Mouse (Mus musculus) cerebellum, adult 2 months (tissue): Measurements from ENCODE around the gene Diablo.

Experiments
- CTCF ChIP-seq: fragments of 200-500 bp; IDR thresholded peaks from 2 replicates; pipeline ENCODE4 v1.5.1; 2011; ENCODE audit warnings: low read depth, mild to moderate bottlenecking, control low read depth, low read length, moderate library complexity, borderline replicate concordance; ENCODE audit not compliant: insufficient read depth
- POLR2A ChIP-seq: fragments of 200-500 bp; IDR thresholded peaks from 2 replicates; pipeline ENCODE4 v1.6.1; 2011; ENCODE audit warnings: low read length, control low read depth, borderline replicate concordance; ENCODE audit not compliant: insufficient read depth

DNA sequence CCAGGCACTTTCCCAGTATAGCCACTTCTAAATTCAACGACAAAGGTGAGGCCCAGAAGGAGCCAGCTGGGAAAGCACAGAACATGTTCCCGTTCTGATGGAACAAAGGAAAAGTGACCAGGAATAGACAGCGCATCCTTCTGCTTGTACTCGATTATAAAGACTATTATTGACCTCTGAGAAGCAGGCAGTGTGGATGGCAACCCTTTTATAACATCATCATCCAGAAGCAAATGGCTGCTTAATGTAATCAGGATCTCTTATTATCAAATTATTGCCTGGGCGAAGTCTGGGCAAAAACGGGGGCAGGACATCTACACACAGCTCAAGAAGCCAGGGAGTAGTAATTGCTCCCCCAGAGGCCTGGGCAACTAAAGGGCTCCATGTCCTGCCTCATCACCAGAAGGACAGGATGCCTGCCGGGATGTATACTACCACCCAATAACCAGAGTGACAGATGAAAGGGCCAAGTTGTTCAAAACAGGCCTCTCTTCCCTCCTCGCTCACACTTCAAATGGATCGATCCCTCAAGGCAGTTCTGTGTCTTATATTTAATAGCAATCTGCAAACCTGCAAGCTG is 2.0 kb upstream of the Diablo start:
- TF ChIP-seq CTCF (no peak), POLR2A (no peak)
